Mouse (Mus musculus): ENCODE measurements at regions not wholly inside any gene's neighbourhood (a gene's known extent, or its start where the extent isn't known, plus 50 kb on each side); places are given as distances from the start of the nearest gene placed in this dataset.

DNA sequence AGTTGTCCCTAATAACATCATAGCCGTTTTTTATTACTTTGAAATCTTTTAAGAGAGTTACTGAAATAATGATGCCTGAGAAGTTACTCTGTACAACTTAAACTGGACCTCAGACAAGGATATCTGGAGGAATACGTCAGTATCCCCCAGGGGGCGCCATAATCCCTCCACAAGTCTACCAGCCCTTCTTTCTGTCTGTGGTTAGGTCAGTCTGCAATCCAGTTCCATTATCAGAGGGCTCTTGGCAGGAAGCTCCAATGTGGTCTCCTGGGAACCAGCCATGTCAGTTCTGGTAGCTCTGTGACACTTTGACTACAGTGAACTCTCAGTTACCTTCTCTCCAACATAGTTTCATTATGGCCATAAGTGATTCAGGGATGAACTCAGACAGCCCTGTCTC lies 166.7 kb upstream of the Rps6ka3 start:
- no peak for TF ChIP-seq POLR2A (IDR thresholded peaks at IDR 0.05; ENCODE audit: extremely low read depth, insufficient read depth, low read length)
- peak; percentile 38 for TF ChIP-seq CTCF (IDR thresholded peaks at IDR 0.05; ENCODE audit: low read depth, low read length)
